Mouse (Mus musculus): ENCODE measurements at regions not wholly inside any gene's neighbourhood (a gene's known extent, or its start where the extent isn't known, plus 50 kb on each side); places are given as distances from the start of the nearest gene placed in this dataset.

DNA sequence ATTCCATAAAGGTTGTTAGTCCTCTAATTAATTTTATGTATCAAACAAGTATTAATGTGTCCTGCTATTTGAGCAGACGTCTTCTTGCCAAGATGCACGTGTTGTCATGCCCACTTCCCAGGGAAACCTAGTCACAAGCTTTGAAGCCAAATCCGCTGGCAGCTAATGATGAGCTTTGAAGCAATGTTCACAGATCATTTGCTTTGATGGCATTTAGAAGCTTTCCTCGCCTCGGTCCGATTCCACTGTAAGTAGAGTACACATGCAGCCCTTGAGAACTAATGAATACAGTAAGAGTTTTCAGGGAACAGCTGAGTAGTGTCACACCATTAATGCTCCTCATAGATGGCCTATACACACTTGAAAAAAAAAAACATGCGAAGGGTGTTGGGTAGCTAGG is 81.8 kb downstream of the Etaa1 start:
- Histone ChIP-seq H3K36me3 (ENCODE audit: control insufficient read depth, insufficient read depth, low read length) (no peaks in the 10 kb centered on the region), H3K4me2 (replicated peaks; ENCODE audit: low read depth, low read length, severe bottlenecking) (no peak overlapping the region), H3K9me3 (ENCODE audit: control insufficient read depth, low read length) (no peaks in the 10 kb centered on the region), H3K27ac (replicated peaks; ENCODE audit: low read depth, low read length) (no peak overlapping the region), H3K27me3 (ENCODE audit: control insufficient read depth, insufficient read depth, low read length) (no peaks in the 10 kb centered on the region), H3K4me3 (replicated peaks; ENCODE audit: low read length) (no peak overlapping the region), H3K4me1 (ENCODE audit: control insufficient read depth, insufficient read depth, low read length) (no peaks in the 10 kb centered on the region), H3K9ac (ENCODE audit: low read depth, low read length, severe bottlenecking) (no peak overlapping the region)
- 52% methylated on average over 7 of the region's 7 CpGs for WGBS
- no peak for DNase-seq (ENCODE audit: low spot score)
- no peak for ATAC-seq (ENCODE audit: low FRiP score, low read depth)
- no peak for TF ChIP-seq POLR2A (IDR thresholded peaks at IDR 0.05; ENCODE audit: borderline replicate concordance, extremely low read depth, insufficient read depth, insufficient read length)

DNA sequence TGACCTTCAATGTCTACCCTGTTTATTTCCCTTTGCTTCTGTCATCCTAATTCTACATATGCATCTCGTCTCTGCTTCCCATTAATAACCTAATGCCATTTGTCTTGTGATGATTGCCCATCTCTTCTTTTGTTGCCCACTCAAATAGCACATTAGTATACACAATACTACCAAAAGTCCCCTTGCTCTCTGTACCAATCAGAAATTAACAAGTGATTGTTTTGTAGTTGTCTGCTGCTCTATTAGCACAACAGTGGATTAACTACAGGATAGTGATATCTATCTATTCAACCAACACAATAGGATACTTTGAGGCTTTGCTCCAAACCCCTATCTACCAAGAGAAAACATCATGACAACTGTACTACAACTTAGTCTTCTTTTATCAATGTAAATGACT is 70.4 kb downstream of the Etaa1 start:
- no peak overlapping the region for H3K27ac ChIP-seq (replicated peaks; ENCODE audit: low read depth, low read length)
- no peaks in the 10 kb centered on the region for H3K36me3 ChIP-seq (ENCODE audit: control insufficient read depth, insufficient read depth, low read length)
- H3K4me1 ChIP-seq (ENCODE audit: control insufficient read depth, insufficient read depth, low read length): no peaks in the 10 kb centered on the region
- H3K4me3 ChIP-seq (replicated peaks; ENCODE audit: low read length): no peak overlapping the region
- no peak overlapping the region for H3K9ac ChIP-seq (ENCODE audit: low read depth, low read length, severe bottlenecking)
- DNase-seq (ENCODE audit: low spot score) (no peak), ATAC-seq (ENCODE audit: low FRiP score, low read depth) (no peak)
- TF ChIP-seq POLR2A (IDR thresholded peaks at IDR 0.05; ENCODE audit: borderline replicate concordance, extremely low read depth, insufficient read depth, insufficient read length): no peak
- H3K9me3 ChIP-seq (ENCODE audit: control insufficient read depth, low read length): no peaks in the 10 kb centered on the region
- H3K4me2 ChIP-seq (replicated peaks; ENCODE audit: low read depth, low read length, severe bottlenecking): no peak overlapping the region
- WGBS: 89% methylated on average over 1 of the region's 1 CpGs
- no peaks in the 10 kb centered on the region for H3K27me3 ChIP-seq (ENCODE audit: control insufficient read depth, insufficient read depth, low read length)
